Mouse (Mus musculus): ENCODE data around the gene Palm3.
A peak's percentile ranks its signal among the peaks of the same experiment; 100 is the strongest.
"Not testable (repeated sequence)": the region's sequence is repeated elsewhere in the genome, so short reads cannot be mapped to it uniquely, and the experiment has no call there.

The Palm3 gene

DNA sequence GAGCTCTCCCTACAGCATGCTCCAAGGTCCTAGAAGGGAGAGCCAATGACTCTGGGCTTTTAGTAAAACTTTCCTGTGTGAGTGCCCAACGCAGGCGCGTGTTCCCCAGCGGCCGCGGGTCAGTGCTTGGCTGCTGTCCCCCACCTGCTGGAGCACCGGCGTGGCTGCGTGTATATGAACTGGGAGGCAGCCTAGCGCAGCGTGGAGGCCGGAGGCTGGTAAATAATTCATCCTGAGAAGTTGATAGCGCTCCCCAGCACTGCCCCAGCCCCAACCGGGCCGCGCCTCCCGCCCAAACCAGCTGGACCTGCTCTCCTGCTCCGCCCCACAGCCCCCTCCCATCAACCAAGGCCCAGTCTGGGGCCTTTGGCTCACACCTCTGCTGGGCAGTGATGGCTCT, at the start of gene Palm3:
TSS of gene Palm3 (plus strand) at position 376 of the 400 bp plus-strand sequence.
- DNase-seq (ENCODE audit: extremely low spot score): no peak

DNA sequence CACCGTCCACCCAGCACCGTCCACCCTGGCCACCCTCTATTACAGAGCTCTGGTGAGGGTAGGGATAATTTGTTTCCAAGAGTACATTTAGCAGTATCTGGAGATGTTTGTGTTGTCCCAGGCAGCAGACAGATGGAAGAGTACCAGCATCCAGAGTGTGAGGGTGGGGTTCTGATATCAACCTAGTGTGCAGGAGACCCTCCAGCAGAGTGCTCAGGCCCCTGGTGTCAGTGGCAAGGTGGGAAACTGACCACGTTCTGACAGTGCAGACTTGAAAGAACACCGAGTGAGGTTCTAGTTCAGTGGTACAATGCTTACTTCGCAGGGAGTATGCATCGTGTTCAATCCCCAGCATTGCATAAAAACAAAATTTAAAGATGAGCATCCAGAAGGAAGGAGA, 49.6 kb upstream of the Palm3 start:
- DNase-seq (ENCODE audit: extremely low spot score): no peak

GRCm38 (mm10) chr8:83972150-83973120, 48.8 kb upstream of the Palm3 start, which contains the start of gene Prkaca:
Gene Prkaca, plus strand, starts transcription at chr8:83972993.
- DNase-seq (ENCODE audit: extremely low spot score): peak; percentile 96

GRCm38 (mm10) chr8:83973161-83974031, 47.9 kb upstream of the Palm3 start:
- DNase-seq (ENCODE audit: extremely low spot score): no peak

- DNase-seq (ENCODE audit: extremely low spot score): no peak
These were observed 46.8 kb upstream of the Palm3 start for GRCm38 (mm10) chr8:83974521-83974920.

DNA sequence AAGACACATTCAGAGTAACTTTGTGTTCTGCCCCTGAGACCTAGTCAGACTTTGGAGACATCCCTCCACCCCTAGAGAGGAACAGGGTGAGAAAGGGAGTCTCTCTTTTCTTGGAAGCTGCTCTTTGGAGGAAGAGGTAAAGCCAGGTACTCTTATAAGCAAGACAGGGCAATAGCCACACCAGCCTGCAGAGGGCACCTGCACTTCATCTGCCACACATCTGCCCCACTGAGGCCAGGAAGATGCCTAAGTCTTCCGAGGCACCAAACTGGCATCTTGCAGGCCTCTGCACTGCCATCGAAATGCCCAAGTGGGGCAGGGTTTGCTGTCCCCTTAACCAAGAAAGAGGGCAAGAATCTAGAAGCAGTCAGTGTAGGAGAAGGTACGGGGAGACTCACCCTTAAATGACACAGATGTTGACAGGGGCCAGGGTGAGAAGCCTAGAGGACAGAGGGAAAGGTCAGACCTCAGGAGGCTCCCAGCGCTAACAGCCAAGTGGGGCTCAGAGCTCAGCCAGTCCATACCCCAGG, 45.1 kb upstream of the Palm3 start:
- DNase-seq (ENCODE audit: extremely low spot score): no peak

DNA sequence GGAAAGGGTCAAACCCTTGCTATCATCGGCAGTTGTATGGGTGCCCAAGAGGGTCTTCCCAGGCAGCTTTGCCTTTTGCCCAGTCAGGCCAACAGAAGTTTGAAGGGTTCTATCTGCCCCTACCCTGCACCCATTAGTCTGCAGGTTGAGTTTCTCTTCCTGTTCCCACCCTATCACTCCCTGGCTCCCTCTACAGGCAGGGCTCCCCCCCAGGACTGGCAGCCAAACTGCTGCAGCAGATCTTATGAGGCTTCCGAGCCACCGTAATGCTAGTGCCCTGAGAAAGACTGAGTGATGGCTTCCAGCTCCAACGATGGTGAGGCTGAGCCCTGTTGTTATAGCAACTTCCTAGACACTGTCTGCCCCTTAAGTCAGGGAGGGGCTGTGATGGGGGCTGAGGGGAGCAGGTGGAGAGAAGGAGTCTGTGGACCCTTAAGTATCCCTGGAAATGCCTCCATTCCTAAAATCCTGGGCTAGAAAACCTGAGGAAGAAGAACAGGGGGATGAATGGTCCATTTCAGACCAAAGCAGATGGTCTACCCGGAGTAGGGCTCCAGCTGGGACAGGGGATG, 44.4 kb upstream of the Palm3 start:
- DNase-seq (ENCODE audit: extremely low spot score): no peak

DNA sequence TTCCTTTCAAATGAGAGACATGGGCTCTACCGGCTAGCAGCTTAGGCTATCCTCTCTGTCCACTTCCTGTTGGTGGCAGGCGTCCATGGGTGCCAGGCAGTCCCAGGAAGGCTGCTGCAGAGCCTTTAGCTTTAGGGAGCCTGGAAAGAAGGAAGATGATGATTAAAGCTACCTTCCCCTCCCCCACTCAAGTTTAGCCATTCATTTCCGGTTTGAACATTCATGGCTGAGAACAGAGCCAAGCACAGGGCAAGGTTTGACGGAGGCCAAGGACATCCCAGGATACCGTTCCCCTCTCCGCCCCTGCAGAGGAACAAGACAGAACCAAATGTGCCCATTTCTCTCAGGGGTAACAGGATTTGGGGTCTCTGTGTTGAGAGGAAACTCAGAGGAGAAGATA, 43.6 kb upstream of the Palm3 start:
- DNase-seq (ENCODE audit: extremely low spot score): no peak

DNA sequence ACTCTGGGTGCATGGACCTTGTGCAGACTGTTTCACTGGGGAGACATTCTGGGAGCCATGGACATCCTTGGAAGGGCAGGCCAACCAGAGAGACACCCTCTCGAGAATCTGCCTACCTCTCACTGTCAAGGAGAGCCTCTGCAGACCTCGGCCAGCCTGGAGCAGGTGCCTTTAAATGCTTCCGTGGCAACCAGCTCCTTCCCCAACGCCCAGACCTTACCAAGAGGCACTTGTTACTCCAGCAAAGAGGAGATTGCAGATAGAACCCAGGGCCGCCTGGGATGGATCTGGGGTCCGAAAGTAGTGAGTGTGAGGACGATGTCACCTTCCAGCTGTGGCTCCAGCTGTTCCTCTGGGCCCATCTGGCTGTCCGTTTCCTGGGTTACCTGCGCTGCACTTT, 43.1 kb upstream of the Palm3 start:
- DNase-seq (ENCODE audit: extremely low spot score): no peak

DNA sequence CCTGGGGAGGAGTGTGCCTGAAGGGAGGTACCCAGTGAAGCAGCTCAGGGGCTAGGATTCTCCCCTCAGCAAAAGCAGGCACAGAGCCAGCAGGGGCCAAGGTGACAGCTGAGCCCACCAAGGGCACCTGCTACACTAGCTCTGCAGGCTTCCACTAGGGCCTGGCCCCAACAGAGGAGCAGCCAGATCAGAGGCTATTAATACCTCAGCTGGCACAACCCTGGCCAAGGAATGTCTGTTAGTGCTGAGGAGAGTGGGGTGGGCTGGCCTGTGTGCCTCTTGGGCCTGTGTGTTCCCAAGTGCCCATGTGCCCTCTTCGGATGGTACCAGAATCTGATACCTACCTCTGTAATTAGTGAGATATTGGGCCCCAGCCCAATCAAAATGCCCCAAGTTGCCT, 41.0 kb upstream of the Palm3 start:
- no peak for DNase-seq (ENCODE audit: extremely low spot score)

GRCm38 (mm10) chr8:83980845-83981244, 40.4 kb upstream of the Palm3 start:
- no peak for DNase-seq (ENCODE audit: extremely low spot score)

GRCm38 (mm10) chr8:83981533-83981932, 39.7 kb upstream of the Palm3 start:
- DNase-seq (ENCODE audit: extremely low spot score): no peak

- no peak for DNase-seq (ENCODE audit: extremely low spot score)
These were observed 38.8 kb upstream of the Palm3 start for GRCm38 (mm10) chr8:83982449-83982848.

DNA sequence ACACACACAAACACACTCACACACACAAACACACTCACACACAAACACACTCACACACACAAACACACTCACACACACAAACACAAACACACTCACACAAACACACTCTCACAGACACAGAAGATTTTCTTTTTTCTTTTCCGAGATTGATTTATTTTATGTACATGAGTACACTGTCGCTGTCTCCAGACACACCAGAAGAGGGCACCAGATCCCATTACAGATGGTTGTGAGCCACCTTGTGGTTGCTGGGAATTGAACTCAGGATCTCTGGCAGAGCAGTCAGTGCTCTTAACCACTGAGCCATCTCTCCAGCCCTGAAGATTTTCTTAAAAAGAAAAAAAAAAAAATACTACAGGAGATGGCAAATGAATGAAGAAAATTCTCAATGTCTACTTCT, 38.0 kb upstream of the Palm3 start:
- DNase-seq (ENCODE audit: extremely low spot score): not testable (repeated sequence)

- DNase-seq (ENCODE audit: extremely low spot score): no peak
These were observed 32.0 kb upstream of the Palm3 start for GRCm38 (mm10) chr8:83989243-83989642.

DNA sequence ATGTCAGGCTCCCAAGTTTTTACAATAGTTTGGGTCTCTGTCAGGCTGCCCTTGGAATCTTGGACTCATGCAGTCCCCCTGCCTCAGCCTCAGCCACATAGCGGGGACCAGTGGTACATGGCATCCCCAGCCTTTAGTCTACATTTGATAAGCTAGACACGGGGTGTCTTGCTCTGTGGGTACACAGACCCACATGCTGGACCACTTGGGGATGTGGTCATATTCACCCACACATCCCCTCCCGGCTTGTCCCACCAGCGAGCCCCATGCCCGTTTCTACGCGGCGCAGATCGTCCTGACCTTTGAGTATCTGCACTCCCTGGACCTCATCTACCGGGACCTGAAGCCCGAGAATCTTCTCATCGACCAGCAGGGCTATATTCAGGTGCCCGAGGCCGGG, 31.1 kb upstream of the Palm3 start:
- DNase-seq (ENCODE audit: extremely low spot score): no peak

GRCm38 (mm10) chr8:83992488-83992887, 28.8 kb upstream of the Palm3 start:
- DNase-seq (ENCODE audit: extremely low spot score): no peak

- DNase-seq (ENCODE audit: extremely low spot score): no peak
These were observed 27.2 kb upstream of the Palm3 start for GRCm38 (mm10) chr8:83994030-83994429.

DNA sequence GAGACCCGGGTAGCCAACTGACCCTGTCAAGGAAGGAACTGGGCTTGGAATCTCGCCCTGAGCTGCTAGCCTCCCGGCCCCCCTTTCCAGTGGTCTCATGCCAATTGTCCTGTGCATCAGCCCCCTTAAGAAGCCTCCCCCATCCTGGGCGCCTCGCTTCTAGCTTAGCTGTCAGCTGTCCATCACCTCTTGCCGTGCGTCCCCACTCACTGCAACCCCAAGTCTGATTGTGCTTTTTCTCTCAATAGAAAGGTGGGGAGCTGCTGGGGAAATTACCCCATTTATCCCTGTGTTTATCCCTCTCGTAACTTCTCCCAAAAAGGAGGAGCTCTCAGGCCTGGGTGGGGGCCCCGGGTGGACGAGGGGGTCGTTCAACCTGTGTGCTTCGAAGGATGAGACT, 25.3 kb upstream of the Palm3 start:
- no peak for DNase-seq (ENCODE audit: extremely low spot score)

DNA sequence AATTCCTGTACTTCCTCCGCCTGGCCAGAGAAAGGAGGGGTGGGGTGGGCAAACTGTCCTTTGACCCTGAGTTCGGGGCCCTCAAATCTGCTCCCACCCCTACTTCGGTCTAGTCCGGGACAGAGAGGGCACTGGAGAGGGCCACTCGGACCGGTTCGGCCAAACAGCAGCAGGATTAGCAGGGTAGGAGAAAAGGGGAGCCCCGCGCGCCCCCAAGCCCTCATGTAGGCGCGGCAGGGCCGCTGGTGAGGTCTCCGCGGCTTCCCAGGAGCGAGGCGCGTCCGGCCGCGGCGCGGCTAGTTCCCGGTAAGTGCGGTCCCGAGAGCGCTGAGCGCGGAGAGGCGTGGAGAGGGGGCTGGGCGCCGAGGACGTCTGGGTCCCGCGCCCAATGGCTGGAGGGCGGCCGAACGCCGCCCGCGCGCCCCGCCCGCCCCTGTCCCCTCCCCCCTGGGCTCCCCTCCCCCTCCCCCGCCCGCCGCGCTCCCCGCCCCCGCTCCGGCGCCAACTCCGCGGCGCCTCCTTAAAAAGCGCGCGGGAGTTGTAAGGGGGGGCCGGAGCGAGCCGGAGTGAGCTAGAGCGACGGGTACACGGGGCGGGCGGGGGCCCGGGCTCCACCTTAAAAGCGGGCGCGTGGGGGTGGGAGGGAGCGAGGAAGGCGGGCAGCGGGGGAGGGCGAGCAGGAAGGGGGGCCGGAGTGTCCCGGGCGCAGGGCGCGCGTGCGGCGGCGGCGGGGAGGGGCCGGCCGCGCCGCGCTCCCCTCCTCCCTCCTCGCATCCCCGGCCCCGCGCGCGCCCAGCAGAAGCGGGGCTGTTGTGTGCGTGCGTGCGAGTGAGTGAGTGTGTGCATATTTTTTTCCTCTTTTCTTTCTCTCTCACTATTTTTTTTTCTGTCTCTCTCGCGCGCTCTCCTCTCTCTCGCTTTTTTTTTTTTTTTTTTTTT, 24.4 kb upstream of the Palm3 start:
- peak; percentile 90 for DNase-seq (ENCODE audit: extremely low spot score)
